Mouse (Mus musculus) bone marrow, adult 2 months (tissue): Measurements from ENCODE around the gene Mat1a.

Experiments used
- CTCF ChIP-seq: fragments of 200-500 bp; IDR thresholded peaks from 2 replicates; pipeline ENCODE4 v1.5.1; 2011; ENCODE audit warnings: low read length, control low read depth; ENCODE audit not compliant: control insufficient read depth, insufficient read depth
- POLR2A ChIP-seq: fragments of 200-500 bp; IDR thresholded peaks from 2 replicates; pipeline ENCODE4 v1.6.1; 2011; ENCODE audit warnings: low read depth, mild to moderate bottlenecking, control low read depth, low read length, borderline replicate concordance; ENCODE audit not compliant: control insufficient read depth

GRCm38 (mm10) chr14:41162663-41163062 is 57.8 kb downstream of the Mat1a start:
- TF ChIP-seq CTCF (0 out of 2 replicates have a peak, but pooled peaks have one; percentile 19), POLR2A (no peak)
